Mouse (Mus musculus): ENCODE data around the gene Hoxd11. TPM values are rescaled to one million over a fixed set of nuclear protein-coding genes. Genes with fewer than 3 reads are reported as not detected.

The Hoxd11 gene
- polyA plus RNA-seq, 1 experiment from 2014 or later, result not detected

- peak overlapping the region; percentile 12; the same call in 1 of the 2 replicates for H3K4me3 ChIP-seq (ENCODE audit: low read depth, low read length)
- ATAC-seq (no peak), DNase-seq (ENCODE audit: low spot score) (no peak)
- H3K4me1 ChIP-seq (ENCODE audit: insufficient read depth, low read depth, low read length), result 0 out of 2 replicates have a peak, but pooled peaks cover 9% of the 10 kb centered on the region
- no peak overlapping the region for H3K27ac ChIP-seq (ENCODE audit: low read length)
- no peaks in the 10 kb centered on the region for H3K9me3 ChIP-seq (ENCODE audit: low read length)
- no peak overlapping the region for H3K9ac ChIP-seq (replicated peaks; ENCODE audit: low read depth)
- 4% methylated on average over 53 of the region's 62 CpGs for WGBS
- no peak for TF ChIP-seq EP300 (IDR thresholded peaks at IDR 0.05)
- no peak for TF ChIP-seq CTCF (IDR thresholded peaks at IDR 0.05)
- H3K27me3 ChIP-seq (replicated peaks; ENCODE audit: insufficient read depth, low read length), result peaks cover 75% of the 10 kb centered on the region
- H3K4me2 ChIP-seq (replicated peaks; ENCODE audit: low read depth, low read length), result 0 out of 2 replicates have a peak overlapping the region, but pooled peaks have one; percentile 5
- no peaks in the 10 kb centered on the region for H3K36me3 ChIP-seq (ENCODE audit: insufficient read depth, low read length)
Measured at GRCm38 (mm10) chr2:74657251-74658023, 21.9 kb upstream of the Hoxd11 start.

GRCm38 (mm10) chr2:74658024-74658666 is 21.2 kb upstream of the Hoxd11 start:
- Histone ChIP-seq H3K9ac (replicated peaks; ENCODE audit: low read depth) (no peak overlapping the region), H3K36me3 (ENCODE audit: insufficient read depth, low read length) (no peaks in the 10 kb centered on the region), H3K4me1 (ENCODE audit: insufficient read depth, low read depth, low read length) (0 out of 2 replicates have a peak, but pooled peaks cover 9% of the 10 kb centered on the region), H3K27me3 (replicated peaks; ENCODE audit: insufficient read depth, low read length) (peaks cover 80% of the 10 kb centered on the region), H3K4me2 (replicated peaks; ENCODE audit: low read depth, low read length) (0 out of 2 replicates have a peak overlapping the region, but pooled peaks have one; percentile 5), H3K4me3 (ENCODE audit: low read depth, low read length) (peak overlapping the region; percentile 12; the same call in 1 of the 2 replicates), H3K9me3 (ENCODE audit: low read length) (no peaks in the 10 kb centered on the region), H3K27ac (ENCODE audit: low read length) (no peak overlapping the region)
- DNase-seq (ENCODE audit: low spot score), result no peak
- no peak for ATAC-seq
- no peak for TF ChIP-seq CTCF (IDR thresholded peaks at IDR 0.05)
- no peak for TF ChIP-seq EP300 (IDR thresholded peaks at IDR 0.05)
- WGBS, result 5% methylated on average over 15 of the region's 15 CpGs

DNA sequence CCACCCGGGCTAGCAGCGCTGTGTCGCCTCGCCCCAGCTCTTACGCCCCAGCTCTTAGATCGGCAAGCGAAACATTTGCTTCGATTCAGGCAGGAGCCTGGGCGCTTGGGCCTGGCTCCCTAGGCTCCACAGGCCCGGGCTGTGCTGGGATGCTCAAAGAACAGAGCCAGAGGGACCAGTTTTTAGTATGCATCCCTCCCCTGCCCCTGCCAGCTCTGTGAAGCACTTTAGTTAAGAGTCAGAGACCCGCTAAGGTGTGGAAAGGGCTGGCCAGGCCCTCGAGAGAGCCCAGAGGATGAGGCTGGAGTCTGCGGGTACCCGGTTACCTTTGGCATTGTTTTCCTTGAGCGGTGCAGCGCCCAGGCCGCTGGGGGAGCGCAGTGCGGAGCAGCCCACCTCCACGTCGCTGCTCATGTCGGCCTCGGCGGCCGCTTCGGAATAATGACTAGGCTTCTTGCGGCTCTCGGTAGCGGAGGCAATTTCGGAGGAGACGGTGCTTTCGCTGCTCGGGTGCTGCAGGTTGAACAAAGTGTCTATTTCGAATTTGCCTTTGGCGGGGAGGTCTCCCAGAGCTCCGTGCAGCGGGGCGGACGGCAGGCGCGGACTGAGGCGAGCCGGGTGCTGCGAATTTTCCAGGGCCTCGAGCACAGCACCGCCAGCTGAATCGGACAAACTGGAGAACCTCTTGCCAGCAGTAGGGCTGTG is 20.5 kb upstream of the Hoxd11 start:
- 0 out of 2 replicates have a peak, but pooled peaks cover 9% of the 10 kb centered on the region for H3K4me1 ChIP-seq (ENCODE audit: insufficient read depth, low read depth, low read length)
- DNase-seq (ENCODE audit: low spot score) (no peak), ATAC-seq (no peak)
- no peak for TF ChIP-seq CTCF (IDR thresholded peaks at IDR 0.05)
- TF ChIP-seq EP300 (IDR thresholded peaks at IDR 0.05), result no peak
- H3K27me3 ChIP-seq (replicated peaks; ENCODE audit: insufficient read depth, low read length), result peaks cover 84% of the 10 kb centered on the region
- WGBS, result under 1% methylated on average over 43 of the region's 47 CpGs
- no peak overlapping the region for H3K4me3 ChIP-seq (ENCODE audit: low read depth, low read length)
- H3K4me2 ChIP-seq (replicated peaks; ENCODE audit: low read depth, low read length), result no peak overlapping the region
- H3K27ac ChIP-seq (ENCODE audit: low read length), result no peak overlapping the region
- no peaks in the 10 kb centered on the region for H3K36me3 ChIP-seq (ENCODE audit: insufficient read depth, low read length)
- H3K9me3 ChIP-seq (ENCODE audit: low read length), result no peaks in the 10 kb centered on the region
- H3K9ac ChIP-seq (replicated peaks; ENCODE audit: low read depth), result no peak overlapping the region

DNA sequence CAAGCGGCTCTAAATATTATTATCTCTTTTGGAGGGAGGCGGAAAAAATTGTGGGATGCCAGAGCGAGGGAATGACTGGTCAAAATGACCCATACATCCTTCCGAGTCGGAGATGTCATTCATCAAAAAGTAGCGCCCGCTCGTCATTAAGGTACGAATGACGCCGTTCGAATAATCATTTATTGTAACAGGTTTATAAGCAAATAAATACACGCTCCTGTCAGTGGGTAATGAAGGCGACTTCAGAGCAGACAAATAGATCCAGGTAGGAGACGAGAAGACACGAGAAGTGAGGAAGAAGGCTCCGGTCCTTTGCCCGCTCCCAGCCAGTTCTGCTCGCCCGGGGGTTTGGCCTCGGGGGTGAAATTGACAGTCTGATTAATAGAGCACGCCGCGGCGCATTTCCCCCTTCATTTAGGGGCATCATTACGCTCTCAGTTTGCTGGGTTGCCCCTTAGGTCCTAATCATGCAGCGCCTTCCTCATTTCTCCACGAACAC is 19.8 kb upstream of the Hoxd11 start, which contains the start of gene Evx2:
Gene Evx2 (minus strand): TSS at position 51 of the 499 bp plus-strand sequence.
- no peaks in the 10 kb centered on the region for H3K36me3 ChIP-seq (ENCODE audit: insufficient read depth, low read length)
- ATAC-seq (no peak), DNase-seq (ENCODE audit: low spot score) (no peak)
- H3K27ac ChIP-seq (ENCODE audit: low read length), result no peak within 1 kb of the TSS
- no peak within 1 kb of the TSS for H3K9ac ChIP-seq (replicated peaks; ENCODE audit: low read depth)
- 0 out of 2 replicates have a peak, but pooled peaks cover 9% of the 10 kb centered on the region for H3K4me1 ChIP-seq (ENCODE audit: insufficient read depth, low read depth, low read length)
- no peaks in the 10 kb centered on the region for H3K9me3 ChIP-seq (ENCODE audit: low read length)
- H3K27me3 ChIP-seq (replicated peaks; ENCODE audit: insufficient read depth, low read length), result peaks cover 82% of the 10 kb centered on the region
- no peak within 1 kb of the TSS for H3K4me2 ChIP-seq (replicated peaks; ENCODE audit: low read depth, low read length)
- TF ChIP-seq EP300 (IDR thresholded peaks at IDR 0.05) (no peak), CTCF (IDR thresholded peaks at IDR 0.05) (no peak)
- H3K4me3 ChIP-seq (ENCODE audit: low read depth, low read length), result no peak within 1 kb of the TSS
- 3% methylated on average over 28 of the region's 28 CpGs for WGBS

- no peak for ATAC-seq
- no peak overlapping the region for H3K4me3 ChIP-seq (ENCODE audit: low read depth, low read length)
- no peak for TF ChIP-seq CTCF (IDR thresholded peaks at IDR 0.05)
- TF ChIP-seq EP300 (IDR thresholded peaks at IDR 0.05), result no peak
- no peak overlapping the region for H3K27ac ChIP-seq (ENCODE audit: low read length)
- WGBS, result 3% methylated on average over 30 of the region's 30 CpGs
- no peak overlapping the region for H3K4me2 ChIP-seq (replicated peaks; ENCODE audit: low read depth, low read length)
- H3K9me3 ChIP-seq (ENCODE audit: low read length), result no peaks in the 10 kb centered on the region
- H3K9ac ChIP-seq (replicated peaks; ENCODE audit: low read depth), result no peak overlapping the region
- 0 out of 2 replicates have a peak, but pooled peaks cover 8% of the 10 kb centered on the region for H3K4me1 ChIP-seq (ENCODE audit: insufficient read depth, low read depth, low read length)
- H3K36me3 ChIP-seq (ENCODE audit: insufficient read depth, low read length), result no peaks in the 10 kb centered on the region
- H3K27me3 ChIP-seq (replicated peaks; ENCODE audit: insufficient read depth, low read length), result peaks cover 82% of the 10 kb centered on the region
- no peak for DNase-seq (ENCODE audit: low spot score)
Measured at GRCm38 (mm10) chr2:74660421-74661375, 18.7 kb upstream of the Hoxd11 start.
